In the genomic region with DNA sequence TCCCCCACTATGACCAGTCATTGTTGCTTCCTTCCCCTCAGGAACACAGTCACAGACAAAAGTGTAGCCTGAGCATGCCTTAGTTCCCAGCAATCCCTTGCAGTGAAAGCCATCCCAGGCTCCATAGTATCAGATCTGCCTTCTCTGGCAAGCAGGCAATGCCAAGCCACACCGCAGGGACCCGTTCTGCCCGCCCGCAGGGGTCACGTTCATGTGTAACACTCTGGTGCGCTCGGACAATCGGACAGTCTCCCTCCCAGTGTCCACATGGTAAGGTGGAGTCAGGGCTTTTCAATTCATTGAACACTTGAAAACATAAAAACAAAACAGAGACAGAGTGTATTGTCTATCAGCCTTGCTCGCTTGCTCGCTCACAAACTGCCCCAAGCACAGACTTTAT, we compare ENCODE assay signal across 17 mouse cellular contexts. TPM values are rescaled to one million over a fixed set of nuclear protein-coding genes. Genes with fewer than 3 reads are reported as not detected.
"Had no signal": no experiment of that assay in that cellular context is flagged by ENCODE, and none has a peak within 500 bp of the region (broad histone marks: within the 10 kb centered on the region; RNA-seq: fewer than 3 reads in every experiment).

No protein-coding gene starts in this region.

- H3K4me3 ChIP-seq: kidney, embryonic 15.5 days; left cerebral cortex, adult 2 months; limb, embryonic 10.5 days; limb, embryonic 13.5 days; liver, embryonic 13.5 days; midbrain, embryonic 12.5 days; neural tube, embryonic 12.5 days; neural tube, embryonic 15.5 days had no signal

- H3K4me2 ChIP-seq: kidney, embryonic 15.5 days; limb, embryonic 13.5 days; liver, embryonic 13.5 days; midbrain, embryonic 12.5 days; neural tube, embryonic 12.5 days; neural tube, embryonic 15.5 days had no signal

- H3K27me3 ChIP-seq: kidney, embryonic 15.5 days; limb, embryonic 13.5 days; liver, embryonic 13.5 days; midbrain, embryonic 12.5 days; neural tube, embryonic 12.5 days; neural tube, embryonic 15.5 days had no signal

- DNase-seq: kidney, adult 8-10 months; kidney, postnatal 10 days; liver, embryonic 13.5 days; lung, adult 2 months; lung, postnatal 14 days; lung, postnatal 4 days; thymus, adult 18-20 months; thymus, postnatal 36 days had no signal

- H3K4me1 ChIP-seq: kidney, embryonic 15.5 days; limb, embryonic 10.5 days; limb, embryonic 13.5 days; liver, embryonic 13.5 days; midbrain, embryonic 12.5 days; neural tube, embryonic 12.5 days; neural tube, embryonic 15.5 days had no signal

- H3K9me3 ChIP-seq: kidney, embryonic 15.5 days; limb, embryonic 10.5 days; limb, embryonic 13.5 days; liver, embryonic 13.5 days; midbrain, embryonic 12.5 days; neural tube, embryonic 12.5 days; neural tube, embryonic 15.5 days had no signal

- H3K9ac ChIP-seq: kidney, embryonic 15.5 days; limb, embryonic 13.5 days; liver, embryonic 13.5 days; midbrain, embryonic 12.5 days; neural tube, embryonic 12.5 days; neural tube, embryonic 15.5 days had no signal

- H3K27ac ChIP-seq: kidney, embryonic 15.5 days; left cerebral cortex, adult 2 months; limb, embryonic 10.5 days; limb, embryonic 13.5 days; liver, embryonic 13.5 days; midbrain, embryonic 12.5 days; neural tube, embryonic 12.5 days; neural tube, embryonic 15.5 days had no signal

RNA-seq across cellular contexts. Expression of a gene that starts 44.7 kb away (rescaled TPM):
- total RNA-seq: liver, adult 2 months; megakaryocyte-erythroid progenitor cell, adult 5-6 weeks had no signal
- polyA plus RNA-seq: liver, adult 2 months had no signal
